Mouse (Mus musculus) limb, embryonic 13.5 days (tissue): ENCODE data around the gene Spint2. TPM values are rescaled to one million over a fixed set of nuclear protein-coding genes. Genes with fewer than 3 reads are reported as not detected.

Experiments
- ATAC-seq: fragments of 200-750 bp; cut with Nextera tagmentation; 2 replicates; pipeline ENCODE4 v1.8.0; 2017; ENCODE audit warnings: low read depth, moderate number of reproducible peaks, moderate TSS enrichment; ENCODE audit not compliant: low FRiP score
- H3K27ac ChIP-seq: fragments of 300-500 bp; sonication (generic); 2 replicates; pipeline ENCODE4 v1.5.1; 2015; ENCODE audit warnings: inconsistent platforms, mild to moderate bottlenecking, moderate library complexity
- H3K27me3 ChIP-seq: fragments of 300-500 bp; sonication (generic); 2 replicates; pipeline ENCODE4 v1.6.1; 2015; ENCODE audit warnings: mild to moderate bottlenecking, inconsistent platforms
- H3K36me3 ChIP-seq: fragments of 300-500 bp; sonication (generic); 2 replicates; pipeline ENCODE4 v1.6.1; 2015; ENCODE audit warnings: inconsistent platforms, mild to moderate bottlenecking, moderate library complexity
- H3K4me1 ChIP-seq: fragments of 300-500 bp; sonication (generic); 2 replicates; pipeline ENCODE4 v1.6.1; 2015; ENCODE audit warnings: inconsistent platforms
- H3K4me2 ChIP-seq: fragments of 300-500 bp; sonication (generic); replicated peaks from 2 replicates; pipeline ENCODE4 v1.6.1; 2015; ENCODE audit warnings: inconsistent platforms, mild to moderate bottlenecking, moderate library complexity
- H3K4me3 ChIP-seq: fragments of 300-500 bp; sonication (generic); 2 replicates; pipeline ENCODE4 v1.5.1; 2015; ENCODE audit warnings: moderate library complexity, mild to moderate bottlenecking, inconsistent platforms
- H3K9ac ChIP-seq: fragments of 300-500 bp; sonication (generic); 2 replicates; pipeline ENCODE4 v1.6.1; 2015; ENCODE audit warnings: mild to moderate bottlenecking, inconsistent platforms
- H3K9me3 ChIP-seq: fragments of 300-500 bp; sonication (generic); 2 replicates; pipeline ENCODE4 v1.6.1; 2016; ENCODE audit warnings: inconsistent platforms
- WGBS: fragments of 180-500 bp; shearing (Covaris S2); methylation state at CpG from one replicate; pipeline ENCODE4 v1.1.7; 2015; 5-methylcytosine and 5-hydroxymethylcytosine counted together
- polyA plus RNA-seq: library from polyadenylated mRNA; unstranded; fragments of >200 nt; fragmentation: Nextera tagmentation; extraction: Ambion mirVana; gene quantifications from 2 replicates; pipeline ENCODE4 v1.2.1, GENCODE M21; 2015

The Spint2 gene
- polyA plus RNA-seq, 1 experiment from 2014 or later, result 112 TPM

- Histone ChIP-seq H3K9me3 (no peaks in the 10 kb centered on the region), H3K4me1 (peaks cover 37% of the 10 kb centered on the region), H3K27me3 (peaks cover 13% of the 10 kb centered on the region; the same call in 1 of the 2 replicates), H3K4me3 (no peak overlapping the region), H3K4me2 (no peak overlapping the region), H3K9ac (no peak overlapping the region), H3K27ac (no peak overlapping the region), H3K36me3 (no peaks in the 10 kb centered on the region)
- 95% methylated on average over 2 of the region's 2 CpGs for WGBS
- no peak for ATAC-seq
Observed at GRCm38 (mm10) chr7:29288079-29288478, 6.4 kb upstream of the Spint2 start.

GRCm38 (mm10) chr7:29287481-29287880 lies 5.8 kb upstream of the Spint2 start:
- Histone ChIP-seq H3K9ac (no peak overlapping the region), H3K27me3 (peaks cover 17% of the 10 kb centered on the region), H3K4me1 (peaks cover 31% of the 10 kb centered on the region), H3K27ac (no peak overlapping the region), H3K36me3 (no peaks in the 10 kb centered on the region), H3K4me3 (no peak overlapping the region), H3K4me2 (no peak overlapping the region), H3K9me3 (no peaks in the 10 kb centered on the region)
- 88% methylated on average over 7 of the region's 7 CpGs for WGBS
- ATAC-seq, result no peak

- Histone ChIP-seq H3K9ac (no peak overlapping the region), H3K27me3 (peaks cover 41% of the 10 kb centered on the region), H3K4me1 (peaks cover 29% of the 10 kb centered on the region), H3K4me2 (no peak overlapping the region), H3K36me3 (no peaks in the 10 kb centered on the region), H3K4me3 (no peak overlapping the region), H3K9me3 (no peaks in the 10 kb centered on the region), H3K27ac (no peak overlapping the region)
- no peak for ATAC-seq
- WGBS, result 93% methylated on average over 6 of the region's 6 CpGs
Observed at GRCm38 (mm10) chr7:29284523-29284922, 2.8 kb upstream of the Spint2 start.

- Histone ChIP-seq H3K9me3 (no peaks in the 10 kb centered on the region), H3K4me1 (peaks cover 23% of the 10 kb centered on the region), H3K36me3 (no peaks in the 10 kb centered on the region), H3K4me2 (no peak overlapping the region), H3K27me3 (peaks cover 36% of the 10 kb centered on the region), H3K27ac (no peak overlapping the region), H3K4me3 (no peak overlapping the region), H3K9ac (no peak overlapping the region)
- WGBS, result 73% methylated on average over 4 of the region's 4 CpGs
- ATAC-seq, result no peak
Observed at GRCm38 (mm10) chr7:29283876-29284275, 2.2 kb upstream of the Spint2 start.

- no peaks in the 10 kb centered on the region for H3K9me3 ChIP-seq
- peak overlapping the region; percentile 74 for H3K9ac ChIP-seq
- peaks cover 36% of the 10 kb centered on the region for H3K27me3 ChIP-seq
- H3K27ac ChIP-seq, result no peak overlapping the region
- 7% methylated on average over 21 of the region's 21 CpGs for WGBS
- peaks cover 22% of the 10 kb centered on the region for H3K4me1 ChIP-seq
- ATAC-seq, result no peak; the same call in 1 of the 2 replicates
- H3K4me2 ChIP-seq, result peak overlapping the region; percentile 98
- no peaks in the 10 kb centered on the region for H3K36me3 ChIP-seq
- peak overlapping the region; percentile 70 for H3K4me3 ChIP-seq
Observed at GRCm38 (mm10) chr7:29282074-29282554, 402 bp upstream of the Spint2 start.

GRCm38 (mm10) chr7:29280801-29281200 lies 911 bp downstream of the Spint2 start:
- Histone ChIP-seq H3K4me3 (peak overlapping the region; percentile 70), H3K9ac (peak overlapping the region; percentile 74), H3K27ac (no peak overlapping the region), H3K9me3 (no peaks in the 10 kb centered on the region), H3K27me3 (peaks cover 36% of the 10 kb centered on the region), H3K4me1 (peaks cover 35% of the 10 kb centered on the region), H3K4me2 (peak overlapping the region; percentile 98), H3K36me3 (no peaks in the 10 kb centered on the region)
- ATAC-seq, result no peak
- WGBS, result 10% methylated on average over 13 of the region's 13 CpGs

GRCm38 (mm10) chr7:29279924-29280323 lies 1.8 kb downstream of the Spint2 start:
- WGBS, result 68% methylated on average over 8 of the region's 8 CpGs
- Histone ChIP-seq H3K36me3 (no peaks in the 10 kb centered on the region), H3K9ac (no peak overlapping the region), H3K9me3 (no peaks in the 10 kb centered on the region), H3K4me1 (peaks cover 35% of the 10 kb centered on the region), H3K27ac (no peak overlapping the region), H3K27me3 (peaks cover 35% of the 10 kb centered on the region), H3K4me2 (peak overlapping the region; percentile 98), H3K4me3 (peak overlapping the region; percentile 70; the same call in 1 of the 2 replicates)
- no peak for ATAC-seq

GRCm38 (mm10) chr7:29279261-29279660 lies 2.5 kb downstream of the Spint2 start:
- no peak overlapping the region for H3K27ac ChIP-seq
- no peak overlapping the region for H3K4me3 ChIP-seq
- H3K9me3 ChIP-seq, result no peaks in the 10 kb centered on the region
- no peak for ATAC-seq
- H3K4me1 ChIP-seq, result peaks cover 37% of the 10 kb centered on the region
- H3K36me3 ChIP-seq, result no peaks in the 10 kb centered on the region
- no peak overlapping the region for H3K4me2 ChIP-seq
- no peak overlapping the region for H3K9ac ChIP-seq
- H3K27me3 ChIP-seq, result peaks cover 30% of the 10 kb centered on the region

- H3K27me3 ChIP-seq, result peaks cover 26% of the 10 kb centered on the region
- WGBS, result 80% methylated on average over 4 of the region's 4 CpGs
- H3K4me2 ChIP-seq, result no peak overlapping the region
- H3K4me1 ChIP-seq, result peaks cover 46% of the 10 kb centered on the region
- no peaks in the 10 kb centered on the region for H3K36me3 ChIP-seq
- no peaks in the 10 kb centered on the region for H3K9me3 ChIP-seq
- no peak for ATAC-seq
- 0 out of 2 replicates have a peak overlapping the region, but pooled peaks have one; percentile 28 for H3K27ac ChIP-seq
- no peak overlapping the region for H3K9ac ChIP-seq
- H3K4me3 ChIP-seq, result no peak overlapping the region
Observed at GRCm38 (mm10) chr7:29277510-29277909, 4.2 kb downstream of the Spint2 start.

- no peak overlapping the region for H3K9ac ChIP-seq
- H3K36me3 ChIP-seq, result no peaks in the 10 kb centered on the region
- H3K27me3 ChIP-seq, result peaks cover 18% of the 10 kb centered on the region
- H3K4me2 ChIP-seq, result no peak overlapping the region
- H3K9me3 ChIP-seq, result no peaks in the 10 kb centered on the region
- H3K4me3 ChIP-seq, result no peak overlapping the region
- peak overlapping the region; percentile 63; the same call in 1 of the 2 replicates for H3K27ac ChIP-seq
- peak; percentile 44; the same call in 1 of the 2 replicates for ATAC-seq
- peaks cover 47% of the 10 kb centered on the region for H3K4me1 ChIP-seq
- WGBS, result 23% methylated on average over 5 of the region's 5 CpGs
Observed at GRCm38 (mm10) chr7:29276715-29277114, 5.0 kb downstream of the Spint2 start.

GRCm38 (mm10) chr7:29271687-29272465 lies 9.8 kb downstream of the Spint2 start:
- WGBS, result 58% methylated on average over 8 of the region's 8 CpGs
- H3K4me3 ChIP-seq, result no peak overlapping the region
- no peak overlapping the region for H3K4me2 ChIP-seq
- H3K36me3 ChIP-seq, result no peaks in the 10 kb centered on the region
- H3K9me3 ChIP-seq, result no peaks in the 10 kb centered on the region
- ATAC-seq, result no peak
- peak overlapping the region; percentile 10; the same call in 1 of the 2 replicates for H3K27ac ChIP-seq
- no peak overlapping the region for H3K9ac ChIP-seq
- no peaks in the 10 kb centered on the region for H3K27me3 ChIP-seq
- peaks cover 47% of the 10 kb centered on the region for H3K4me1 ChIP-seq

GRCm38 (mm10) chr7:29270445-29270844 lies 11.3 kb downstream of the Spint2 start:
- H3K4me2 ChIP-seq, result no peak overlapping the region
- no peaks in the 10 kb centered on the region for H3K36me3 ChIP-seq
- no peak for ATAC-seq
- no peak overlapping the region for H3K9ac ChIP-seq
- no peaks in the 10 kb centered on the region for H3K9me3 ChIP-seq
- H3K27ac ChIP-seq, result no peak overlapping the region
- H3K4me3 ChIP-seq, result no peak overlapping the region
- 90% methylated on average over 4 of the region's 4 CpGs for WGBS
- peaks cover 44% of the 10 kb centered on the region for H3K4me1 ChIP-seq
- no peaks in the 10 kb centered on the region for H3K27me3 ChIP-seq
